Mouse (Mus musculus) urinary bladder, postnatal 14 days (tissue): ENCODE measurements at regions not wholly inside any gene's neighbourhood (a gene's known extent, or its start where the extent isn't known, plus 50 kb on each side); places are given as distances from the start of the nearest gene placed in this dataset.

Experiments
- DNase-seq: peaks from one replicate; pipeline ENCODE4 v3.0.0; 2021; ENCODE audit warnings: low spot score

DNA sequence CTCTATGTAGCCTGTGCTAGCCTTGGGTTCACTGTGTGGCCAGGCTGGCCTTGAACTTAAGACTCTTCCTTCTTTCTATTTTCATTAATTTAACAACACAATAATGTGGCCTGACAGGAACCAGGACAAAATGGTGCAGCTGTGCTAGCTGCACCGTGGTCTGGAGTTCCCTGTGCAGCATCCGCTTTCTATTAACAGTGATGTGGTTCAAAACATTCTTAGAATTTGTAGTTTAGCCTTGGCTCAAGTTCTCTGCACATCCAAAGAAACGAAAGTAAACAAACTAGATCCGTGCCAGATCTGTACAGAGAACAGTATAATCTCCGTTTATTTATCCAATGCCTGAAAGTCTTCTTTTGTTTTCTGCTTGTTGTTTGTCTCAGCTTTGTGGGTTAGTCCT lies 88.5 kb downstream of the Irx1 start:
- no peak for DNase-seq

DNA sequence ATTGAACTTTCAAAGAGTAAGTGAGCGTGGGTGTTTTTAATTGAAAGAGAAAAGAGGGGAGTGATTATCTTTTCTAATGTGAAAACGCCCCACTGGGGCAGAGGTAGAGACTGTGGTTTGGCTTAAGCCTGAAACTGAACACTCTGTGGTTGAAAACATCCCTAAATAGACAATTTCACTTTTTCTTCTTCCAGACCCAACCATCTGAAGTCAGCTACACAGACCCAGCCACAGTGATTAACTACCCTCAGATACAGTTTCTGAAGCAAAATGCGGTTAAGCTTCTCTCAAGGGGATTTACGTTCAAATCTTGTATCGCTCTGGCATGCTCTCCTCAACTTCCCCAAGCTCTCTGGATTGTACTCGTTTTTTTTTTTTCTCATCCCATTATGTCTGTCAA lies 94.8 kb downstream of the Irx1 start:
- no peak for DNase-seq

DNA sequence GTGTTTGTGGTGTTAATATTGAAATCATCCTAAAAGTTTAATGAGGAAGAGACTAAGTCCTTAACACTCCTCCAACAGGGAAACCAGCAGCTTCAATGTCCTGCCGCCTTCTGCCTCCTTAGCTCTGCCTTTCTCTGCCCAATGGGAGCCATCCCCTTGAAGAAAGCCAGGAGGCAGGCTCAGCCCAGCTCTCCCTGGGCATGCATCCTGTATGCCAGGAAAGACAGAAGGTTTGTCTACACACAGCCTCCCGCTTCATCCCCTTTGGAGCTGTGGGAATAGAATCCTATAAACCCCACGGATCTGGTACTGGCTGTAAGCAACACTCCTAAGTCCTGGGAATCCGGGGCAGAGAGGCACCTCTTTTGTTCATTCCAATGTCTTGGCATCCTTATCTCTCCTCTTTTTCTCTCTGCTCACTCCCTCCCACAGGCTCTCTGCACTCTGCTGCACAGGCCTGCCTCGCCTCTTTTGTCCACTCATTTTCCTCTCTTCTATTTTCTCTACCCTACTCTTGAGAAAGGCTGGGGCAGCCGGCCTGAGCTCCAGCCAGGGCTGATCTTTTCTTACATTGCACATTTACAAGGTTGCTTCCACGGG lies 110.0 kb downstream of the Irx1 start:
- no peak for DNase-seq

DNA sequence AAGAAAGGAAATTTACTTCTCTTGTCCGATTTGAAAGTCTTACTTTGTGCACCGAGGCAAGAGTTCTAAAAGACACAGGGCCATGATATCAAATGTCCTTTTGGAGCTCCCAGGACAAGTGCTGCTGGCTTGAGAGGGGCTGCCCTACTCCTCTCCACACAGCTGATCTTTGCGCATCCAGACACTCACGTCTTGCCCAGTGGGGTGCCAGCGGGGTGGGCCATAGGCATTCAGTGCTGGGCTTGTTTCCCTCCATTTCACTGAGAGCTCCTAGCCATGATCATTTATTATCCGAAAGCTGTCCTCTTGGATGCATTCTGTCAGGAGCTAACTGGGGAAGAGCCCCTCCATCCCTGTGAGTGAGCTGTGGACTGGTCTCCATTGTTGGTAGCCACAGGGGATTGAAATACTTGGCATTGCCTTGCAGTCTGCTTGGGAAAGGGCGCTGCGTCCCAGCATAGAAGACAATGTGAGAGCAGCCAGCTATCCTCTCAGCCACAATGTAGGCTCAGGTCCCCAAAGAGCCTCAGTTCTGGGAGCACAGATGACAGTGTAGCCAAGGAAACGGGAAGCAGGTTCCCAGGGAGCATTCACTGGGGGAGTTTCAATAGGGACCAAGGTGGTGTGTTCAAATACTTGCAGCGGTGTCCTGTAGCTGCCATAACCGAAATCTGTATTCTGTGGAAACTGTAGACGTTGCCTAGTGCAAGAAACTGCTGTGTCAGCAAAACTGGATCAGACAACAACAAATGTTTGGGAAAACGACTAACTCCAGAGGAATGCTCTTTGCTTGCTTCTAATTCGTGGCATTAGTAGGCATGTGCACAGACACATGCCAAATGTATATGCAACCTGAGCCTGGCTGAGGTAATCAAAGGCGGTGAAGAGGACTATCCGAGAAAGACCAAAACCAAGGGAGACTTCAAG lies 159.2 kb downstream of the Irx1 start:
- no peak for DNase-seq

DNA sequence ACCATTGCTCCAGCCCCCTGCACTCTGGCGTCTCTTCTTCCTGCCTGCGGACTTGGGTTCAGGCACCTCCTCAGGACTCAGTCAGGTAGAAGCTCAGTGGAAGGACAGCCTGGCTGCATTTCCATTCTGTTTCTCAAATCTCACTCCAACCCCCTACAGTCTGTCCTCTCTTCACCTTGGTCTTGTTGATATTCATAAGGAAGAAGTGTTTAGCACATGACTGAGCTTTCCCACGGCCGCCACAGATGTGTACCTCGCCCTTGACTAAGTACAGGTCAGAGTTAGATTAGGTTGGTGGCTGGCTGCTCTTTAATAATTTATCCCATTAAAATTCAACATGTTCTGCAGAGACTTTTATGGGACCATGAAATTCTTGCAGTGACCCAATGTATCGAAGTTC lies 165.2 kb downstream of the Irx1 start:
- DNase-seq = no peak

DNA sequence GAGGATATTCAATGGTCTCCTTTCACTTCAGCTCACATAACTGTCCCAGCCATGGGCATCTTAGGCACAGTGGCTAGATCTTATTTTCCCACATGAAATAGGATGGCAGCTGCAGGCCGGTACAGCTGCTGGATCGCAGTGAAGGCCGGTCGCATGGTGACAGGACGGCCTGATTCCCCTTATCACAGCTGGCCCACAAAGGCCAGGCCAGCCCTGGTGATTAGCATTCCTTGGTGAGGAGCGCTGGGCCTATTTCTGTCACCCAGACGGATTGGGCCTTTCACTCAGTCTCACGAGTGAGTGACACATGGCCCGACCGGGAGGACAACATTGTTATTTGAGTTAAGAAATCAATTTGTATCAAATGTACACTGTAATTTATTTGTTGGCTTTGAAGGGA lies 178.8 kb downstream of the Irx1 start:
- DNase-seq = no peak

DNA sequence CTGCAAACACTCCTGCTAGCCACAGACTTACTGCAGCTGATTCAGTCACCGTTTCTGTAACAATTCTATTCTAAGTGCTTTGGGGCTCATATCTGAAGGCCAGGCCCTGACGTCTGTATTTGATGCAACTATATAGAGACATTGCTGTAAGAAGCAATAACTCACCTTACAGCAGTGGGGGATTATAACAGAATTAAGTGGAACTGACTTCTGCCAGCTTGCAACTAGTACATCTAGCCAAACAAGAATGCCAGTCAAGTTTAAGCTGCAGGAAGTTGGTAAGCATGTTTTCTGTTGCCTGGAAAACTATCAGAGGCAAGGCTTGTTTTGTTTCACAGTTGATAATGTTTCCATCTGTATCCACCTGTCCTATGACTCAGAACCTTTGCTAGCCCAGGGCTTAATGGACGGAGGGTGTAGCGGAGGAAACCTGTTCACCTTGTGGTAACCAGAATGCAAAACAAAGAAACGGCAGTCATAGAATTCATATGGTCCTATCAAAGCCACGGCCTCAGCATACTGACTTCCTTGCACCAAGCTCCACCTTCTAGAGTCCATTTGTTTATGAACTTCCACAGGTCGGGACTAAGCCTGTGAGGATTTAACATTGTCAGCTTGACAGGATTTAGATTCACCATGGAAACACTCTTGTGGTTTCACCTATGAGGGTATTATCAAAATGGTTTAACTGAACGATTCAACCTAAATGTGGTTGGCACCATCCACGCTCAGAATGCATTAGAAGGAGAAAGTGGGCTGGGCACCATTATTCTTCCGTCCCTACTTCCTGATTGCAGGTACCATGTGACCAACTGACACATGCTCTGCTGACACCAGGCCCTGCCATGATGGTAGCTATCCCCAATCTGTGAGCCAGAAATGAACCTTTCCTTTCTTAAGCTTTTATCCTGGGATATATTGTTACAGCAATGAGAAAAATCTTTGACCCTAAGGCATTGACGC lies 216.2 kb downstream of the Irx1 start:
- no peak for DNase-seq

DNA sequence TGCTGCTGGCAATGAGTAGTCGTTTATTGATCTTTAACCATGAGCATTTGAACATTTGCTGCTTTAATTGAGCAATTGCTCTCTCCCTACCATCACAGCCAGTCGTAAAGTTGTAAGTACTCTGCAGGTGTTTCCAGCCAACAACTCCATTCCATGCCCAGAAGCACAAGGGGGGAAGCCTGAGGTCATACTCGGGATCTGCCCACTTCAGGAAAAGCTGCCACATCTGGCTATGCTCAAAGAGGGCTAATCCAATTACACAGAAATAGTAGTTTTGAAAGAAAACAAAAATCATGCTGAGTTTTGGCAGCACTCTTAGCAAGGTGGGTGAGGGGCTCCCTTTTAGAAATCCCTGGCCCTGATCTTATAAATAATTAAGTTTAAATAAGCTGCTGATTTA lies 217.0 kb downstream of the Irx1 start:
- DNase-seq = no peak

DNA sequence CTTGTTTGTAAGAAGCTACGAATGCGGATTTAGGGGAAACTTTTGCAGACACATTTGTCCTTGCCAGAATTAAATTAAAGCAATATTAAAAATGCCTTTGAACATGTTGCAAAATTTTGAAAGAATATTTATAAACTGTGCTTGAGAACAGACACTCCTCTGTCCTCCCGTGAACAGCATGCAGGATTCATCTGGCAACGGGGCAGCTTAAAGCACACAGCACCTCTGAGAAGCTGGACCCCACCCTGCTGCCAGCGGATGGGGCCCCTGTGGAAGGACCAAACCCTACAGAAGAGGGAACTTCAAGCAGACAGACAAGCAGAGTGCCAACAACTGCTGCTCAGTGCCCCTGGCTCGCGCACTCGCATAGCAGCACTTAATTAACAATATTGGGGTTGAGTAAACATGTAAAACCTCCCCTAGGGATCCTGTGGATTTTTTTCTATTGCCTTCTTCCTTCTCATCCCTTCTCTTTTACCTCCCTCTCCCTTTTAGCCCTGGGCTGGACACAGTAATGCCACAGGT lies 226.6 kb downstream of the Irx1 start:
- DNase-seq = no peak

DNA sequence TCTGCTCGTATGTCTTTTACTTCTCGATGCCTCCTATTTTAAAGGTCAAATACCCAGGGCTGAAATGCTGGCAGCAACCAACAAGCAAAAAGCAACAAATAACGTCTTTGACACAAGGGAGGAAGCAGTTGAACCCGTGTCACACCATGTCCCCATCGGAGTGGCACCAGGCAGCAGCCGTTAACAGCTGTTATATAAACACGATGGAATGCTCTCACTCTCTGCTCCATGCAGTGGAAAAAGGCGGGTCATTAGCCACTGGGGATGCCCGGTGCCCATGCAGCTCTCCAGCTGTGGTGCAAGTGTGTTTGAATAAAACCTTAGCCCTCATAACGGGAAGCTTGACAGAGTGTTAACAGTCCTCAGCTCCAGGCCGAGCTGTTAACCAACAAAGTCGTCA lies 229.3 kb downstream of the Irx1 start:
- no peak for DNase-seq

DNA sequence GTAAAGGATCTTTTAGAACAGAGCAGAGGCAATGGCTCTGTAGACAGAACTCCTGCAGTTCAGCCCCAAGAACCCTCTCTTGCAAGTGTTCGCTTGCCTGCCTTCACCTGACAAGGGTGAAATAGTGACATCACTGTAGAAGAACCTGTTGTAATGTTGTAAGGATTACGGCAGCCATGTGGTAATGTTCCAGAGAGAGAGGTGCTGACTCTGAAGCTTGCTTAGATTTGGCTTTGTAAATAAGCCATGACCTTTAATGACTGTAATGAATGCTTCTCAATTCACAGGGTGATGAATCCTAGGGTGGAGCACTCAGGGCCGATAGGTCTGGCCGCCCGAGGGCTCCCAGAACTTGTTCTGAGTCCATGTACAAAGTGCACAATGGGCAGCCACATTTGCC lies 230.2 kb downstream of the Irx1 start:
- no peak for DNase-seq

DNA sequence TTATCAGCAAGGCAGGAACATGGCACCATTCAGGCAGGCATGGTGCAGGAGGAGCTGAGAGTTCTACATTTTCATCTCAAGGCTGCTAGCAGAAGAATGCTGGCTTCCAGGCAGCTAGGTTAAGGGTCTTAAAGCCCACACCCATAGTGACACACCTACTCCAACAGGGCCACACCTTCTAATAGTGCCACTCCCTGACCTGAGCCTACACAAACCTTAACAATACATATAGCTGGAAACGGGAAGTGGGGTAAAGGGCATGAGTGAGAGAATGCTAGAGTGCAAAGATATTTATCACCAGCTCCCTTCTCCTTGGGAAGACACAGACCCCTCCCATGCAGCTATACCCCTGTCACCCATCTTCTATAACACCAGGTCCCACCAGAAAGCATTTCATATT lies 230.6 kb downstream of the Irx1 start:
- DNase-seq = no peak

DNA sequence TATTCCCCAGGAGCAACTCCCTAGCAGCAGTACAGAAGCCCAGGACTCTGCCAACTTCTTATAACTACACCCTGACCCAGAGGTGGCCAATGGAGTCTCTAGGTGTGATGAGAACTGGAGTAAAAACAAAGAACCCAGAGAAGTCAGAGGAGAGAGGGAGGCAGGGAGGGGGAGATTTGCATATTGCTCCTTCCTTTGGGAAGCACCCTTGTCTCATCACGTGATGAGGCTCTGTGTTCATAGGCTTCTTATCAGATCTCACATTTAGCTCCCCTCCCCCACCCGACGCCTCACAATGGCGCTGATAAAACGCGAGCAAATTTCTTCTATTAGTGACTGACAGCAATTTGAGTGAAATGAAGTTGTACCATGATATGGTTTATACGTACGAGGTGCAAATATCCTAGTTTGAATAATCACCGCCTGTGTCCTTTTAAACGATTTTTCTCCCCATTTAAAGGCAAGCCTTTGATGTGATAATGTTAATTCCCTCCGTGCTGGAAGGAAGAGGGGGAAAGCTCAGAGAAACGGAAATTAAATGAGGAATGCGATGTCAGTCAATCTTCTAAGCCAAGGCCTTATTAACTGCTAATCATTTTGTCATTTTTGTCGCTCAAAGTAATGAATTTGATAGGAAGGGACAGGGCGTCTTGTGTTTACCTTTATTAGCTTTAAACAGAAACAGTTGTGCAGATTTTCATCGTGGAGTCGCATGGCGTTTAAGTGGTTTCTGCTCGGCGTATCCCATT lies 273.3 kb downstream of the Irx1 start:
- no peak for DNase-seq

DNA sequence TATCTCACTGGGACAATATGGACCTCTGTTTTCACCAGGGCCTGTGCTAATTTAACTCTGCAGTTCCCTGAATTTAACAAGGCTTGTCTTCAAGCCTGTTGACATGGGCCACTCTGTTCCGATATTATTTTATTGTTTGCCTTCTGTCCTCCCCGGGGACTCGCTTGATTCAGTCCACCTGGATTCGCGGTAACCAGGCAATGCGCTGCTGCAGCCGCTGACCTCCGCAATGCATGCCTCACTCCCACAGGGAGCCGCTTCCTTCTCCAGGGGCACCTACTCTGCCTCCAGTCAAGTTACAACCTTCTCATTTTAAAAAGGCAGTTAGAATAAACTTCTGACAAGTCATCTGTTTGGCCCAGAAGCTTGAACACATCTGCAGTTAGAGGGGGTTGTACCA lies 274.3 kb downstream of the Irx1 start:
- DNase-seq = no peak

DNA sequence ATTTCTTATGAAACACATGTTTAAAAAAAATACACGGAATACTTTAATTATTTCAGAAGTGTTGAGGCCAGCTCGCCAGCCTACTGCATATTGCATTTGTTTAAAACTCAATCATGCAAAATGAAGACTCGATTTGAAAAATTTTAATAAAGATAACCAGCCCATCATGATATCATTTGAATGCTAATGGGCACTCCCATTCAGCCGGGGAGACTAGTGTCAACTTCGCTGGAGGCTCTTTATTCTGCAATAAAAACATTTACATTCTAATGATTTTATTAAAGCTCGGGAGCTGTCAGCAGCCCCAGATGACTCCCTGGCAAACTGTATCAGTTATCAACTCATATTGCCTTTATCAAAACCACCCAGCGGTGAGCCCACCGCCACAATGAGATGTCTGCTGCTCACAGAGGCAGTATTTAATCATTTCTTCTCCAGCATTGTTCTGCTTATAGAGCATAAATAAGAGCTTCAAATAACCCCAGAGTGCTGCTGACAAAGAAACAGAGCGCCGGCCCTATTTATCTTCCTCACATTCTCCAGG lies 287.4 kb downstream of the Irx1 start:
- DNase-seq = no peak

DNA sequence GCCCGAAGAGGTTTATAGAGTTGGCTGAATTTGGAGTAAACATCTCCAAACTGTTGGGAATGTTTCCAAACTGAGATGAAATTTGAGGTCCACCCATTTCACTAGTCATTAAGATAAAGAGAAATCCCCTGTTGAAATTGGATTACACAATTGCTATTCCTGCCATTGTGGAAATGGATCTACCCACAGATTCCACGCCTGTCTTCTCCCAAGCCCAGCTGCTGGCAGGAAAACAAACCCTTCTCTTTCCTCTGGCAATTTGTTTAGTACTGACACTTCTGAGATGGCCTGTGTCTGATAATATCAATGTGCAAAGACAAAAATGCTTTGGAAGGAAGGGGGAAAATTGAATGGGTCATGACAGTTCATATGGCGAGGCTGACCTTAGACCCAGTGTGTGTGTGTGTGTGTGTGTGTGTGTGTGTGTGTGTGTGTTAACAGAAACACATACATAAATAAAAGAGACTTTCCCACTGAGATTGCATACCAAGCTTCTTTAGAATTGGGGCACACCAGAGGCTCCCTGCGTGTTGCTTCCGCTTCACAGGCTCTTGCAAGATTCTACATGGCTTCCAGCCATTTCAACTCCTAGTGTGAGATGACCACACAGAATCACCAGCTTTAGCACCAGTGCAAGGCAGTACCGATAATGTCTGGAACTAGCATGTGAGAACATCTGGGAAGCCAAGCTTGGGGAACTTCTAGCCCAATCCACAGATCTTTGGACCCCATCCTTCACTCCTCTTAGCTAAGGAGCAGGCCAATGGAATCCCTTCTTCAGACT lies 293.4 kb downstream of the Irx1 start:
- peak; percentile 53 for DNase-seq

DNA sequence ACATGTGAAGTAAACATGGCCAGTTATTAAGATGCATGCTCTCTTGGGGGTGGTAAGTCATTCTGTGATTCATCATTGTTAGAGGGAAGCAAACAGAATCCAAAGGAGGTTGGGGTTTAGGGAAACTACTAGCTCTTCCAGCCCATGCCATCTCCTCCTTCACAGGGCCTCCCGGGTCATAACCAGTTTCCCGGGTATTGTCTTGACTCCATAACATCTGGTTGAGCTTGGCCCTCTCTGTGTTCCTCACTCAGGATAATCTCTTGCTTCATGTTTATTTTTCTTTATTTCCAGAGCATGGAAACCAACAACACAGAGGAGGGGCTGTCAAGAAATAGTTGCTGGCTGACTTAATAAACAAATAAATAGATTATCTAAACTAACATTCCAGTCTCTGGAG lies 295.3 kb downstream of the Irx1 start:
- no peak for DNase-seq

DNA sequence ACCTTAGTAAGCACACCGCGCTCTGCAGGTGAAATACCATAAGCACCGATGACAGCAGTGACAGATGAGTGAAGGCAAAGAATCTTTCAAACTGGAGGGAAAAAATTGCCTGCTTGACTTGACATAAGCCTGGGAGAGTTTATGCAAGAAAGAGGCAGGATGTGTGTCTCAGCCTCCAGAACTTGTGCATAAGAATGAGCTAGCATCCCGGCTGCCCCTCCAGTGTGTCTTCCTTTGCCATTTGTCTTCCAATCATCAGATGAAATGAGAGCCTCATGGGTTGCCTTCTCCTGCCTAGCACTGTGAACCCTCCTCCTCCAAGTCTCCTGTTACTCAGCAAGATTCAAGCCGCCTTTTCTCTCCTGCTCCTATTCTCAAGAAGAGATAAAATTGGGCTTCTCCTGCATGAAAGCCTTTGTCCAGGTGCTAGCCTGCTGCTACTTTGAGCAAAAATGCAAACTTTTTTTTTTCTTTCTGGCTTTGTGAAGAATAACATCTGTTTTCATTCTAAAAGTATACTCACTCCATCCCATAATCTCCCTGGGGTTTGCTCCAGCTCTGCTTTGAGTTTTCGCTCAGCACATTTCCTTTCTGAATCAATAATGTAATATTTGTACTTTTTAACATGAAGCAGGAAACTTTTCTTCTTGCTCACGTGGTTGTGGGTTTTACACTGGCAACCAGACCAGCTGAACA lies 298.2 kb downstream of the Irx1 start:
- DNase-seq = no peak

DNA sequence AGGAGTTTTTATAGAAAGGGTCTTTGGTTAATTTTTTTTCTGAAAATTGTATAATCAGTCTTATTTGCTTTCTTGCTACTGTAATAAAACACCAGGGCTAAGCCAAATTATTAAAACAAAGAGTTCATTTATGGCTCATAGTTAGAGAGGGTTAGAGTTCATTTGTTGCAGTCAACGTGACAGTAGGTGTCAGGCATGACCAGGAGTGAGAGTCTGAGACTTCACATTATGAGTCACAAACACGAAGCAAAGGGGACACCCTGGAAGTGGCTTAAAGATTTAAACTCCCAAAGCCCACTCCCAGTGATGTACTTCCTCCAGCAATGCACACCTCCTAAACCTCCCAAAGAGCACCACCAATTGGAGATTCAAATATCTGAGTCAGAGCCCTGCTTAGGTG lies 305.6 kb downstream of the Irx1 start:
- no peak for DNase-seq

DNA sequence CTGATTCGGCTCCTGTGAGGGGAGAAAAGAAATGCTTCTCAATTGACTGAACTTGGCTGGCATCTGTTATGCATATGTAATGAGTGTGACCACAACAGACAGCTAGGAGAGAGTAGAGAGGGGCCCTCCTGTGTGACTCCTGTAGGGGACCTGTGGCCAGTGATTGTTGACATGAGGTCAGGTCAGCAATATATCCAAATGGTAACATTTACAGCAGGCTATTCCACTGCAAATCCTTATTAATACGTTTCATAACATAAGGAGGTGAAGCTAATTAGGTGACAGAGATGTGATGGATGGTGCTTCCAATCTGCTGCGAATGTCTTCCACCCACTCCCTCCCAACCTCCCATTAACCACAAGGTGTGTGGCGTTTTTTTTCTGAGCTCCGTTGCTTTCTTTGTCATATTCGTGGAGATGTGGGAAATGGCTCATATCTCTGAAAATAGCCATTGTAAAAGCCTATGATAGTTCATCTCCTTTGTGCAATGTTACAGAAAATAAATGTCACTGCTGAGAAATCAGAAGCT lies 309.5 kb downstream of the Irx1 start:
- DNase-seq = no peak
